Mouse (Mus musculus): ENCODE measurements around the gene Serpine1. TPM values are rescaled to one million over a fixed set of nuclear protein-coding genes. Genes with fewer than 3 reads are reported as not detected.
A peak's percentile ranks its signal among the peaks of the same experiment; 100 is the strongest.

The Serpine1 gene
- total and polyA plus RNA-seq, 3 experiments: 0.04 to 0.11 TPM; not detected in 1

DNA sequence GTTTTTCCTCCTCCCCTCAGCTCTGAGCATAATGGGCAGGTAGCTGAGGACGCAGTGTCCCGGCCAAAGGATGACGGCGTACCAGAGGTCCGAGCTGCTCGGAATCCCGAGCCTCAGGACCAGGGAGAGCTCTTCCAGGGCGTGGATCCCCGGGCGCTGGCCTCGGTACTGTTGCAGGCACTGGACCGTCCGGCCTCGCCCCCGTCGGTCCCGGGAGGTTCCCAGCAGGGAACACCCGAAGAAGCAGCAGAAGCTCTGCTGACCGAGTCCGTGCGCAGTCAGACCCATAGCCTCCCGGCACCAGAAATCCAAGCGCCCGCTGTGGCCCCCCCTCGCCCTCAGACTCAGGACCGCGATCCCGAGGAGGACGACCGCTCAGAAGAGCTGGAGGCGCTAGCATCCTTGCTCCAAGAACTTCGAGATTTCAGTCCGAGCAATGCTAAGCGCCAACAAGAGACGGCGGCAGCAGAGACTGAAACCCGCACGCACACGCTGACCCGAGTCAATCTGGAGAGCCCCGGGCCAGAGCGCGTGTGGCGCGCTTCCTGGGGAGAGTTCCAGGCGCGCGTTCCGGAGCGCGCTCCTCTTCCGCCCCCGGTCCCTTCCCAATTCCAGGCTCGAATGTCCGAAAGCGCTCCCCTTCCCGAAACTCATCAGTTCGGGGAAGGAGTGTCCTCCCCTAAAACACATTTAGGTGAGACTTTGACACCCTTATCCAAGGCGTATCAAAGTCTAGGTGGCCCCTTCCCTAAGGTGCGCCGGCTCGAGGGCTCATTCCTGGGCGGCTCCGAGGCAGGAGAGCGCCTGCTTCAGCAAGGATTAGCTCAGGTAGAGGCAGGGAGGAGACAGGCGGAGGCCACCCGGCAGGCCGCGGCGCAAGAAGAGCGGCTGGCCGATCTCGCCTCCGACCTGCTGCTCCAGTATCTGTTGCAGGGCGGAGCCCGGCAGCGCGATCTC lies 40.7 kb downstream of the Serpine1 start:
- 0 out of 2 replicates have a peak overlapping the region, but pooled peaks have one; percentile 12 for H3K27ac ChIP-seq (ENCODE audit: control insufficient read depth, low read depth, low read length)
- DNase-seq (ENCODE audit: low read depth, low spot score): no peak
- peak overlapping the region; percentile 76 for H3K9ac ChIP-seq (ENCODE audit: control insufficient read depth, low read depth, low read length, poor library complexity, severe bottlenecking)
- peak overlapping the region; percentile 70 for H3K4me3 ChIP-seq (ENCODE audit: control insufficient read depth in 1 of 2, insufficient read depth in 1 of 2, low read depth in 2 of 2, low read length in 2 of 2)
- H3K79me2 ChIP-seq (ENCODE audit: control insufficient read depth, insufficient read depth, low read length, poor library complexity): no peaks in the 10 kb centered on the region; the same call in 1 of the 2 replicates
- peaks cover 3 to 5% of the 10 kb centered on the region in 2 experiments; a peak in 2 of 4 replicates for H3K4me1 ChIP-seq (ENCODE audit: control insufficient read depth in 1 of 2, insufficient read depth in 2 of 2, low read length in 2 of 2)
- H3K27me3 ChIP-seq (ENCODE audit: control insufficient read depth in 1 of 2, insufficient read depth in 2 of 2, low read length in 2 of 2): no peaks in the 10 kb centered on the region; a peak in 1 of 4 replicates
- no peak; a peak in 1 of 4 replicates for TF ChIP-seq POLR2A (IDR thresholded peaks at IDR 0.05; ENCODE audit: control insufficient read depth in 1 of 2, insufficient read depth in 1 of 2, low read depth in 1 of 2, low read length in 2 of 2, poor library complexity in 1 of 2)
- no peak for TF ChIP-seq SIN3A (IDR thresholded peaks at IDR 0.05; ENCODE audit: low read length)
- H3K36me3 ChIP-seq (ENCODE audit: control insufficient read depth in 1 of 2, insufficient read depth in 2 of 2, low read length in 2 of 2): peaks cover 0 to 2% of the 10 kb centered on the region in 2 experiments; a peak in 2 of 4 replicates
- no peaks in the 10 kb centered on the region for H3K9me3 ChIP-seq (replicated peaks; ENCODE audit: insufficient read depth, low read length)

- Histone ChIP-seq H3K9me3 (replicated peaks; ENCODE audit: insufficient read depth, low read length) (no peaks in the 10 kb centered on the region), H3K9ac (ENCODE audit: control insufficient read depth, low read depth, low read length, poor library complexity, severe bottlenecking) (no peak overlapping the region), H3K27ac (ENCODE audit: control insufficient read depth, low read depth, low read length) (no peak overlapping the region), H3K36me3 (ENCODE audit: control insufficient read depth in 1 of 2, insufficient read depth in 2 of 2, low read length in 2 of 2) (peaks cover 0 to 4% of the 10 kb centered on the region in 2 experiments; a peak in 2 of 4 replicates), H3K27me3 (ENCODE audit: control insufficient read depth in 1 of 2, insufficient read depth in 2 of 2, low read length in 2 of 2) (no peaks in the 10 kb centered on the region; a peak in 1 of 4 replicates), H3K79me2 (ENCODE audit: control insufficient read depth, insufficient read depth, low read length, poor library complexity) (no peaks in the 10 kb centered on the region; the same call in 1 of the 2 replicates), H3K4me1 (ENCODE audit: control insufficient read depth in 1 of 2, insufficient read depth in 2 of 2, low read length in 2 of 2) (peaks cover 3 to 13% of the 10 kb centered on the region in 2 experiments; a peak in 2 of 4 replicates), H3K4me3 (ENCODE audit: control insufficient read depth in 1 of 2, insufficient read depth in 1 of 2, low read depth in 2 of 2, low read length in 2 of 2) (no peak overlapping the region)
- no peak for TF ChIP-seq ZNF384 (IDR thresholded peaks at IDR 0.05; ENCODE audit: low read depth, low read length)
- no peak for TF ChIP-seq USF1 (IDR thresholded peaks at IDR 0.05; ENCODE audit: low read depth, low read length)
- no peak for TF ChIP-seq HCFC1 (IDR thresholded peaks at IDR 0.05; ENCODE audit: low read depth, low read length)
- no peak for TF ChIP-seq MXI1 (IDR thresholded peaks at IDR 0.05; ENCODE audit: low read depth, low read length)
- TF ChIP-seq POLR2AphosphoS5 (IDR thresholded peaks at IDR 0.05; ENCODE audit: borderline replicate concordance, low read depth, low read length): no peak
- TF ChIP-seq SMC3 (IDR thresholded peaks at IDR 0.05; ENCODE audit: low read depth, low read length): no peak
- TF ChIP-seq POLR2A (IDR thresholded peaks at IDR 0.05; ENCODE audit: control insufficient read depth in 1 of 2, insufficient read depth in 1 of 2, low read depth in 1 of 2, low read length in 2 of 2, poor library complexity in 1 of 2): no peak
- TF ChIP-seq TCF12 (IDR thresholded peaks at IDR 0.05; ENCODE audit: low read depth, low read length): no peak
- no peak for TF ChIP-seq MAFK (IDR thresholded peaks at IDR 0.05; ENCODE audit: borderline replicate concordance, low read depth, low read length)
- DNase-seq (ENCODE audit: low read depth, low spot score): no peak
Measured at GRCm38 (mm10) chr5:137030416-137030810, 41.7 kb downstream of the Serpine1 start.

Data from MEL (cell line).